Mouse (Mus musculus) lung, postnatal 0 days (tissue): ENCODE data around the gene Gm49601.

ENCODE experiments used
- CTCF ChIP-seq: IDR thresholded peaks from 2 replicates; pipeline ENCODE4 v1.5.1; 2016; ENCODE audit warnings: antibody characterized with exemption, mild to moderate bottlenecking
- EP300 ChIP-seq: IDR thresholded peaks from 2 replicates; pipeline ENCODE4 v1.6.1; 2016; ENCODE audit warnings: antibody characterized with exemption, mild to moderate bottlenecking, control low read depth

DNA sequence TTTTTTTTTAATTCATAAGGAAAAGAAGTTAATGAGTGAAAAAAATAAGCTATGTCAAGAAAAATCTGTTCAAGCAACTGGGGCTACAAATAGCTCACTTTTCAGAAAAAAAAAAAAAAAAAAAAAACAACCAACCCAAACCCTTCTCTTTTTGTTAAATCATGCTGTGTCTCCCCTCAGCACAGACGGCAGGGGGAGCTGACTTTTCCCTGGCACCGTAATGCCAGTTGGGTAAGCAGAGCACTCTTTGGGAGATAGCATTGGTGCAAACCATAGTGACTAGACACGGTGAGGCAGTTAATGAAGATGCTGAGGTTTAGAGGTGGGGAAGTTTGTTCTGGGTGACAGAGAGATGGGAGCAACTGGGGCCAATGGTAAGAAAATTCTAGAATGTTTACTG is 5.8 kb upstream of the Gm49601 start:
- peak; percentile 48 for TF ChIP-seq CTCF
- TF ChIP-seq EP300 = no peak
